9 mouse cellular contexts compared by ENCODE assay signal in genomic region chr2:69895502-69896223, GRCm38 (mm10). TPM values are rescaled to one million over a fixed set of nuclear protein-coding genes. Genes with fewer than 3 reads are reported as not detected.
DNase-seq lines count a peak whose midpoint lies in the region; ATAC-seq and TF ChIP-seq lines count a peak whose summit lies in the region.
"Had no signal": no experiment of that assay in that cellular context is flagged by ENCODE, and none has a peak within 500 bp of the region (broad histone marks: within the 10 kb centered on the region; RNA-seq: fewer than 3 reads in every experiment).

No protein-coding gene starts in this region.

- H3K36me3 ChIP-seq in lung, embryonic 14.5 days (ENCODE audit: insufficient read depth): no peaks in the 10 kb centered on the region
- no peaks in the 10 kb centered on the region for H3K36me3 ChIP-seq in hindbrain, embryonic 16.5 days (ENCODE audit: control insufficient read depth, insufficient read depth, low read length)
- H3K36me3 ChIP-seq: heart, embryonic 15.5 days had no signal

- no peaks in the 10 kb centered on the region for H3K4me1 ChIP-seq in lung, embryonic 14.5 days (ENCODE audit: insufficient read depth)
- peaks cover 17% of the 10 kb centered on the region for H3K4me1 ChIP-seq in hindbrain, embryonic 16.5 days (ENCODE audit: control insufficient read depth, insufficient read depth, low read depth, low read length)

- no peak overlapping the region for H3K27ac ChIP-seq in lung, embryonic 14.5 days (ENCODE audit: low read depth)
- H3K27ac ChIP-seq in hindbrain, embryonic 16.5 days (ENCODE audit: low read depth, low read length): no peak overlapping the region
- H3K27ac ChIP-seq: heart, embryonic 15.5 days had no signal

- TF ChIP-seq CTCF in lung, embryonic 14.5 days (IDR thresholded peaks at IDR 0.05; ENCODE audit: low read depth): peak; percentile 35; the same call in 1 of the 2 replicates

- H3K4me3 ChIP-seq in lung, embryonic 14.5 days (ENCODE audit: low read depth, low read length): no peak overlapping the region
- H3K4me3 ChIP-seq in hindbrain, embryonic 16.5 days (ENCODE audit: low read length): no peak overlapping the region
- H3K4me3 ChIP-seq: heart, embryonic 15.5 days had no signal

- peak; percentile 13 for DNase-seq in adrenal gland, postnatal 14 days
- DNase-seq in adrenal gland, postnatal 25 days: no peak
- DNase-seq in lung, embryonic 14.5 days: no peak
- no peak for DNase-seq in lung, adult 18-20 months
- DNase-seq in R1 (ENCODE audit: low read depth, low spot score): peak; percentile 71
- peak; percentile 59 for DNase-seq in naive thymus-derived CD4-positive, alpha-beta T cell, adult 2 months (ENCODE audit: low read depth)
- DNase-seq in frontal cortex, postnatal 14 days (ENCODE audit: low spot score in 2 of 2): no peak

- no peak for ATAC-seq in lung, embryonic 14.5 days (ENCODE audit: insufficient read depth)
- ATAC-seq in hindbrain, embryonic 16.5 days: no peak

- no peak overlapping the region for H3K9ac ChIP-seq in lung, embryonic 14.5 days
- no peak overlapping the region for H3K9ac ChIP-seq in hindbrain, embryonic 16.5 days (ENCODE audit: low read depth, low read length)
- H3K9ac ChIP-seq: heart, embryonic 15.5 days had no signal

- H3K4me2 ChIP-seq in lung, embryonic 14.5 days: no peak overlapping the region
- H3K4me2 ChIP-seq in hindbrain, embryonic 16.5 days (ENCODE audit: low read length): no peak overlapping the region
- H3K4me2 ChIP-seq: heart, embryonic 15.5 days had no signal

- no peaks in the 10 kb centered on the region for H3K27me3 ChIP-seq in lung, embryonic 14.5 days (ENCODE audit: insufficient read depth, low read length)
- H3K27me3 ChIP-seq in hindbrain, embryonic 16.5 days (replicated peaks; ENCODE audit: control insufficient read depth, insufficient read depth, low read length): no peaks in the 10 kb centered on the region
- H3K27me3 ChIP-seq: heart, embryonic 15.5 days had no signal

- WGBS in lung, embryonic 14.5 days: 55% methylated on average over 14 of the region's 14 CpGs
- 59% methylated on average over 14 of the region's 14 CpGs for WGBS in hindbrain, embryonic 16.5 days

- H3K9me3 ChIP-seq in lung, embryonic 14.5 days (ENCODE audit: low read depth, low read length): no peaks in the 10 kb centered on the region
- H3K9me3 ChIP-seq in hindbrain, embryonic 16.5 days (ENCODE audit: control insufficient read depth, low read length): no peaks in the 10 kb centered on the region
- H3K9me3 ChIP-seq: heart, embryonic 15.5 days had no signal

RNA-seq across cellular contexts. Expression of gene Ubr3, which starts 1.4 kb away (rescaled TPM):
- 67.5 and 74.4 TPM in 2 replicates for total RNA-seq in adrenal gland, postnatal 14 days (2021)
- total RNA-seq in adrenal gland, postnatal 25 days (2021): 94.7 and 112 TPM in 2 replicates
- polyA plus RNA-seq in lung, embryonic 14.5 days (2014; fragmentation: Nextera tagmentation; extraction: Ambion mirVana): 19.5 and 20.1 TPM in 2 replicates
- polyA plus RNA-seq in hindbrain, embryonic 16.5 days (2015; fragmentation: Nextera tagmentation; extraction: Ambion mirVana): 13.4 and 15.8 TPM in 2 replicates

RNA-seq across cellular contexts. Expression of gene Mettl5, which starts 10.2 kb away (rescaled TPM):
- total RNA-seq in adrenal gland, postnatal 14 days (2021): 22.3 and 26.6 TPM in 2 replicates
- 19.6 and 23.6 TPM in 2 replicates for total RNA-seq in adrenal gland, postnatal 25 days (2021)
- polyA plus RNA-seq in lung, embryonic 14.5 days (2014; fragmentation: Nextera tagmentation; extraction: Ambion mirVana): 41.5 and 45.1 TPM in 2 replicates
- polyA plus RNA-seq in hindbrain, embryonic 16.5 days (2015; fragmentation: Nextera tagmentation; extraction: Ambion mirVana): 31.1 and 34.8 TPM in 2 replicates

RNA-seq across cellular contexts. Expression of gene Ssb, which starts 34.3 kb away (rescaled TPM):
- 185 TPM in 2 replicates for total RNA-seq in adrenal gland, postnatal 14 days (2021)
- 178 and 218 TPM in 2 replicates for total RNA-seq in adrenal gland, postnatal 25 days (2021)
- 328 and 346 TPM in 2 replicates for polyA plus RNA-seq in lung, embryonic 14.5 days (2014; fragmentation: Nextera tagmentation; extraction: Ambion mirVana)
- 212 and 239 TPM in 2 replicates for polyA plus RNA-seq in hindbrain, embryonic 16.5 days (2015; fragmentation: Nextera tagmentation; extraction: Ambion mirVana)

Comparison
In these comparisons a context has a peak if more than half of its experiments do, and no peak if none do; other contexts are left out.
1. DNase-seq: peak in adrenal gland, postnatal 14 days (single experiment), R1 (single experiment) and naive thymus-derived CD4-positive, alpha-beta T cell, adult 2 months (single experiment); none in adrenal gland, postnatal 25 days (single experiment), lung, embryonic 14.5 days (single experiment), lung, adult 18-20 months (0 of 2) and frontal cortex, postnatal 14 days (0 of 2).